Mouse (Mus musculus) gastrocnemius, postnatal 36 days (tissue): ENCODE measurements at regions not wholly inside any gene's neighbourhood (a gene's known extent, or its start where the extent isn't known, plus 50 kb on each side); places are given as distances from the start of the nearest gene placed in this dataset.

Source experiments
- DNase-seq, 2 experiments: peaks; one replicate each; pipeline ENCODE4 v3.0.0; 2022
- intact Hi-C: fragments of 180-260 bp; cut with DNase I; formaldehyde crosslinking; loops from one replicate; pipeline ENCODE4 v1.15.1; 2025

GRCm38 (mm10) chr4:21616116-21616515, 69.6 kb downstream of the Prdm13 start:
- DNase-seq: no peak
- intact Hi-C loops: no loop called here

DNA sequence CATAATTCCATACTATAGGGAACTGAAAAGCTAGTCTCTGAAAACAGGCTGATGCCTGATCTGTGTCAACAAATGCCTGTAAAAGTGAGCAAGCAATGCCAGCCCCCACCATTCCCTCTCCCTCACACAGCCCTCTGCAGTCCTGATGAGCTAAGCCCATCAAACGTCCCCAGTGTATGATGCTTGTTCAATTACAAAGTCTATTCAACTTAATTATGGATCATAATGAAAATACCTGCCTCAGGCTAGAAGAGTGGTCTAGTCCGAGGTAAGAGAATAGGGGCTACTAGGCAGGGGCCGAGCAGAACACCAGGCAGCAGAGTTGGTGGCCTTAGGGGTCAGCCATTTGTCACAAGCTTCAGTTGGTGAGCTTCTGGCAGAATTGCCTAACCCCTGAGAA, 71.3 kb downstream of the Prdm13 start:
- intact Hi-C loops: no loop called here

DNA sequence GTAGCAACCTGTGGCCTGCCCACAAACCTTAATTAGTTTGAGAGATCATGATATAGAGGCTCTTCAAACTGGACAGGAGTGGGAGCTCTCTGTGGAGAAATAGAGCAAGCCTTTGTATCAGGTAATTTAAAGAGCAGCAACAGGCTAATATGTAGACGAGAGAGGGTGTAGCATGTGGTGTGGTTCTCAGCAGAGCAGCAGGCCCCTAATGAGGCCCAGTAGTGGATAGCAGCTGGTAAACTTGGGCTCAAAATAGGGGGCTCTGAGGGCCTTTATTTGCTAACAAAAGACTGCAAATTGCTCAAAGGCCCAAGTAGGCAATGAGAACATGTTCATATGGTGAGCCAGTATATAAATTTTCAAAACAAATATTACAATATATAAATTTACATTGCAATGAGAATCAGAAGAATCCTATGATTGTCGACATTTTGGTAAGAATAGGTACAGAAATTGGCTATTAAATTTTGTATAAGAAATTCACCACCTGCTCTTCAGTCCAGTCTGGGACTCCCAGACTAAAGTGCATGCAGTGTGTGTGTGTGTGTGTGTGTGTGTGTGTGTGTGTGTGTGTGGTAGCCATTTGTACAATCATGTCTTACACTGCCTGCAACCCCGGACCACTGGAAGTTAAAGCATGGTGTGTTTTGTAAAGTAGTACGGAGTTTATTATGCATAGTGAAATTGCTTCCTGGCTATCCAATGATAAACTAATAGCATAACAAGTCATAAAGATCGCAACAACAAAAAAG, 74.1 kb downstream of the Prdm13 start:
- no peak for DNase-seq
- intact Hi-C loops: no loop called here

More for the DNA sequence above, 71.3 kb downstream of the Prdm13 start:
- DNase-seq: no peak

DNA sequence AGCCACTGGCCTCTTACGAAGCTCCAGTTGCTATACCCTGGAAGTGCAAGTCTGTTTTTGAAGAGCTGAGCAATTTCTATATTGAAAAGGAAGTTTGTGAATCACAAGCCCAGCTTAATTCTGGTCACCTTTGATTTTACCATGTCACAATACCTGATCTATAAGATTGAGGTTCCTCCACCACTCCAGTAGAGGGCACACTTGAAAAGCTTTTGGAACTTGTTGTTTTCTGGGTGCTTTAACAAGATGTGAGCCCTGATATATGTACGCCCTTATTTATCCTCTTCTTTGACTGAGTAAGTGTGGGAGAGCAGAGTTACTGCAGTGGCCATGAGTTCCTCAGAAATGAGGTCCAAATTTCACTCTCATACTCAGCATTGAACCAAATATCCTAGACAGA, 87.7 kb downstream of the Prdm13 start:
- intact Hi-C loops: no loop called here
- DNase-seq: no peak

GRCm38 (mm10) chr4:21547771-21548170, 138.0 kb downstream of the Prdm13 start:
- intact Hi-C loops: loop anchor here (10.0 kb wide), 1 partner anchor 267 kb away; no protein-coding TSS in a partner anchor
- DNase-seq: no peak

DNA sequence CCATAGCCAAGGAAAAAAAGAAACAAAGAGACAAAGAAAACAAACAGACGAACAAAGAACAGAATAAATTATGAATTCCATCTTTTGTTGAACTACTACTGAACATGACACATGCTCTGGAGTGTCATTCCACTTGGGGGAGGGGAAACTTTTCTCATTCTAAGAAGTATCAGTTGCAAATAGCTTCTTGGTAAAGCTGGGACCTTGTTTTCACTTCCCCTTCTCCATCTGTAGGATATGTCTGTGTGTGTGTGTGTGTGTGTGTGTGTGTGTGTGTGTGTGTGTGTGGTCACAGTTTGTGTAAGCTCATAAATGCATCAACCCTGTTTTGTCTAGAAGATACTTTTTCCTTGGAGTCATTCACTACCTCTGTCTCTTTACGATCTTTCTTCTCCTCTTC, 146.2 kb downstream of the Prdm13 start:
- intact Hi-C loops: no loop called here

GRCm38 (mm10) chr4:21535973-21536372, 149.8 kb downstream of the Prdm13 start:
- intact Hi-C loops: no loop called here
- DNase-seq: no peak

More for the DNA sequence above, 146.2 kb downstream of the Prdm13 start:
- DNase-seq: no peak

- intact Hi-C loops: no loop called here
- DNase-seq: no peak
Measured at GRCm38 (mm10) chr4:21532186-21532585, 153.6 kb downstream of the Prdm13 start.
